25 mouse cellular contexts compared by ENCODE assay signal in genomic region chr13:63879864-63880141, GRCm38 (mm10).
"Had no signal": no experiment of that assay in that cellular context is flagged by ENCODE, and none has a peak within 500 bp of the region (broad histone marks: within the 10 kb centered on the region; RNA-seq: fewer than 3 reads in every experiment).

No protein-coding gene starts in this region.

- H3K27ac ChIP-seq: heart, adult 2 months; heart, embryonic 13.5 days; heart, embryonic 15.5 days; hindbrain, embryonic 13.5 days; hindbrain, embryonic 15.5 days; hindbrain, postnatal 0 days; kidney, embryonic 15.5 days; kidney, postnatal 0 days; limb, embryonic 13.5 days; limb, embryonic 15.5 days had no signal

- H3K4me2 ChIP-seq: heart, embryonic 11.5 days; heart, embryonic 13.5 days; heart, embryonic 15.5 days; hindbrain, embryonic 13.5 days; hindbrain, embryonic 15.5 days; kidney, embryonic 15.5 days; limb, embryonic 13.5 days; limb, embryonic 15.5 days had no signal

- H3K9ac ChIP-seq: heart, embryonic 13.5 days; heart, embryonic 15.5 days; hindbrain, embryonic 13.5 days; hindbrain, embryonic 15.5 days; kidney, embryonic 15.5 days; limb, embryonic 13.5 days; limb, embryonic 15.5 days had no signal

- H3K9me3 ChIP-seq: heart, embryonic 13.5 days; heart, embryonic 15.5 days; hindbrain, embryonic 13.5 days; hindbrain, embryonic 15.5 days; kidney, embryonic 15.5 days; limb, embryonic 13.5 days; limb, embryonic 15.5 days had no signal

- ATAC-seq: hindbrain, postnatal 0 days; intestine, embryonic 16.5 days had no signal

- H3K27me3 ChIP-seq: heart, embryonic 13.5 days; heart, embryonic 15.5 days; hindbrain, embryonic 13.5 days; hindbrain, embryonic 15.5 days; kidney, embryonic 15.5 days; limb, embryonic 13.5 days; limb, embryonic 15.5 days had no signal

- H3K4me3 ChIP-seq: heart, adult 2 months; heart, embryonic 13.5 days; heart, embryonic 15.5 days; hindbrain, embryonic 13.5 days; hindbrain, embryonic 15.5 days; kidney, embryonic 15.5 days; limb, embryonic 13.5 days; limb, embryonic 15.5 days had no signal

- H3K4me1 ChIP-seq: heart, embryonic 15.5 days; hindbrain, embryonic 13.5 days; hindbrain, embryonic 15.5 days; kidney, embryonic 15.5 days; limb, embryonic 15.5 days had no signal

- H3K36me3 ChIP-seq: hindbrain, embryonic 15.5 days had no signal

- DNase-seq: gastrocnemius, postnatal 14 days; gastrocnemius, postnatal 36 days; heart, adult 11 months; heart, adult 2 months; heart, postnatal 14 days; heart, postnatal 36 days; kidney, adult 11 months; kidney, adult 2 months; kidney, adult 9 months; kidney, postnatal 14 days; kidney, postnatal 36 days; layer of hippocampus, adult 9-11 months; layer of hippocampus, postnatal 36 days; left cerebral cortex, postnatal 4 days had no signal
